Mouse (Mus musculus): ENCODE results near the gene Chmp2b.

The Chmp2b gene

DNA sequence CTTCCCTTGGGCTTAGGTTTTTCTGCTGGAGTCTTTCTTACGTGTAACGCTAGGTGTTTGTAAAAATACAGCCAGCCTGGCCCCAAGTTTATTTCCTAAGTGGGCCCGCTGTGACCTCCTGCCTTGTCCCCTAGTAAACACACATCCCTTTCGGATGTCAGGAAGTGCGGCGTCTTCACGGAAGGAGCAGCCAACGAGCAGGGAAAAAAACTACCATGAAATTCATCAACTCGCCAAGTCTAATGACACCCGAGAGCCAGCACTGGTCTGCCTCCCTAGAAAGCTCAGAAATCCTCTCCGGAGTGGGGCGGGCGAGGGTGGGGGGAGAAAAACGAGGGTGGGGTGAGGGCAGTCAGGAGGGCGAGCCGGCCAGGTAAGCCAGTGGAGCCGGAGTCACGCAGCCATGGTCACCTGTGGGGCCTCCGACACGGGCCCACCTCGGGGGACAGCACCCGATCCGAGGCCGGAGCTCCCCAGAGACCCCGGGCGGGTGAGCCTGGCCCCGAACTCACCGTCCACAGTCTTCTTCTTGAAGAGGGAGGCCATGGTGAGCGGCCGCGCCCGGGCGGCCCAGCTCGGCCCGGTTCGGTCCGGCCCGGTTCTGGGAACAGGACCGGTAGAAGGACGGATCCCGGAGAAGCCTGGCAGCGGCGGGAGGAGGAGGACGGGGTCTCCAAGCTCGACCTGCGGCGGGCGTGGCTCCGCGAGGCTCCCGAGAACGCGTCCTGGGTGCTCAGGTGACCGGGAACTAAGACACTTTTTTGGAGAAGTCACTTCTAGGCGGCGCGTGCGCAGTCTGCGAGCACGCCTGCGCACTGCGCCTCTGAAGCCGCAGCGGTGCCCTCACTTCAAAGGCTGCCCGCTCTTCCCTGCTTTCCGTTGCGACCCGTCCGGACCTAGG, at the start of gene Chmp2b:
Chmp2b (minus strand) TSS at position 764 of the 901 bp plus-strand sequence.
- peak; percentile 80 for DNase-seq (ENCODE audit: low spot score)

DNA sequence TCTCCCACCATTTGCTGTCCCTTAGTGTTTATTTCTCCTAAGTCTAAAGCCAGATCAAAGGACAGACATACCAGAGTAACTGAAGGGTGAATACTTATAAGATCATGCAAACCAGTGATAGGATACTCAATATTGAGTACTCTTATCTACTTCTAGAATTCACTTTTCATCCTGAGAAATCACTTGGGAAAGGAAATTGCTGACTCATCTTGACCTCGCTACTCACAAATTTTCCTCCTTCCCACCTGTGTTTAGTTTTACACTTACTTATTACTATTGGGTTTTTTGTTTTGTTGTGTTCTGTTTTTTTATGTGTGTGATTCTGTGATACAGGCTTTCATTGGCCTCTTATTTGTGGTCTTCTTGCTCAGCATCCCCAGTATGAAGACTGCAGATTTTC, 49.2 kb upstream of the Chmp2b start:
- DNase-seq (ENCODE audit: low spot score), result no peak

DNA sequence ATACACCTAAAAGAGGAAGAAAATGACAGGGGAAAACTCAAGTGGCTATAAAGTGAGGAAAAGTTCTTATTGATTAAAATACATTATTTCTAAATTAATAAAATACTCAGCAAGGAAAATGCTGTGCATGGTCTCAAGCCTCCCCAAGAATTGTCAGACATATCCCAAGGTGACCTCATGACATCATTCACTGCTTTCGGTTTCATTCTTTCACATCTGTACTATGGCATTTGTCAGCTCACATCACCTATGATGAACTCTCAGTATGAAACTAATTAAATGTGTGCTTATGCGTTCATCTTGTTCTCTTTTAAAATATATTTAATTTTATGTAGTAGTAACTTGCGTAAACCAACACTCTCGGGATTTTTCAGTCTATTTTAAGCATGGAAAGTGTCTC, 38.3 kb upstream of the Chmp2b start:
- DNase-seq (ENCODE audit: low spot score), result no peak

DNA sequence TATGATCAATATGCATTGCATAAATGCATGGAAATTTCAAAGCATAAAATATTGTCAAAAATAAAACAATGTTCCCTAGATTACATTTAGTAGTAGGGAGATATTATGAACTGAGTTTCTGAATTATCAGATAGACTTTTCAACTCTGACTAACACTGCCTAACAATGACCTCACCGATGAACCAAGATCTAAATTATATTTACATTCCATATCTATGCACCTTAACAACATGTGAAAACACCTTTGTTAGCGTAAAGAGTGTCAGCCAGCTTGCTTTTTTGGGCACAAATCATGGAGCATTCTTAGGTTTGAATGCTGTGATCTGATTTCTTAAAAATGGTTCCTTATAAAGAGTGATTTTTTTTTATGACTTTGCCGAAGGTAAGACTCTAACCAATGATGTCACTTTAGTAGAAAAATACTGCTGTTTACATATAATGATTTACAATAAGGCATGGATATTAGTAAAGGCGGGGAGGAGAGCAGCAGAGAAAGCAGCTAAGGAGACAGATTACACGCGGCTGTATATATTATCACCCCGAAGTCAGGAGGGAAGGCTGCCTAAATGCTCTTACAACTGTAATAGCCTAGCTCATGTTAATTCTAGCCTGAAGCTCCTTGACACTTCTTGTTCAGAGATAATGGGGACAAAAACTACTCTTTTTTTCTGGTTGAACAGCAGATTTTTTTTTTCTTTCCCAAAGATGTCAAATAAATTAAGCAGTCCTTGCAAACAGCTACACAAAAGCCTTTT, 23.8 kb upstream of the Chmp2b start:
- DNase-seq (ENCODE audit: low spot score), result no peak

DNA sequence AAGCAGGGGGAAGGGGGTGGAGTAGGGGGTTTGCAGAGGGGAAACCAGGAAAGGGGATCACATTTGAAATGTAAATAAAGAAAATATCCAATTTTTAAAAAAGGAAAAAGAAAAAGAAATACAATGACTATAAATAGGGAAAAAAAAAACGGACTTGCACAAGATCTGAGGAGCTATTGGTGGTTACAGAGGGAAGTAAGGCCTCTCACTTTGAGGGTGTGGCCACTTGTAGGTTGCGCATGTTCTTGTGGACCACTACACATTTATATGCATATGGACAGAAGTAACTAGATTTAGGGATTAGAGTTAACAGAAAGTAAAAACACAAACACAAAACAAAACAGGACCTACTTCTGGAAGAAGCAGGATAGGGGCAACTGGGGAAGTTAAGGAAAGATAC, 23.2 kb upstream of the Chmp2b start:
- no peak for DNase-seq (ENCODE audit: low spot score)

DNA sequence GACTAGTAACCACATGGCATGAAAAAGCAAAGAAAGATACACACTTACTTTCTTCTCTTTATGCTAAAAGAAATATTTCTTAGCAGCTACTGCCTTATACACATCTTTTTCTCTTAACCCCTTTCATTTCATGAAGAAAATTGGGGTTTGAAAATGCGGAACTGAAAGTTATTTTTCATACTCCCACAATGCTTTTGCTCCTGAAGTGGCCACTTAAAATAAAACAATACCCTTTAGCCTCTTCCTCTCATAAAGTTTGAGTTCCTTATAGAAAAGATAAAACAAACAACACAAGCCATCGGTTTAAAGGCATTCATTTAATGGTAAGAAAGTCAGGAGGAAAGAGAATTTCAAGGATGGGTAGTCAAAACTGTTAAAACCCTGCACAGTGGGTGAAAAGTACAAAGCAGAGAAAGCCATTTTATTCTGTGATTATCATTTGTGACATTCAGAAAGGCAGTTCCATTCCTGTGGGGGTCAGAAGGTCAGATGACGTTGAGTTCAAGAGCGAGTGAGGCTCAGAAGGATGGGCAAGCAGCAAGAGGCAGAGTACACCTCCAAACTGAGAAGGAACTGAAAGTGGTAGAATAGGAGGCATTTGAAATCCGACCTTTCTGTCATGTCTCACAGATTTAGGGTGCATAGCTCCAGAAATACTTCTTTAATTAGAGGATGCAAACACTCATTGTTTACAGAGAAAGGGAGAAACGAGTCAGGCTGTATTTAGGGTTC, 14.9 kb upstream of the Chmp2b start:
- DNase-seq (ENCODE audit: low spot score), result no peak

DNA sequence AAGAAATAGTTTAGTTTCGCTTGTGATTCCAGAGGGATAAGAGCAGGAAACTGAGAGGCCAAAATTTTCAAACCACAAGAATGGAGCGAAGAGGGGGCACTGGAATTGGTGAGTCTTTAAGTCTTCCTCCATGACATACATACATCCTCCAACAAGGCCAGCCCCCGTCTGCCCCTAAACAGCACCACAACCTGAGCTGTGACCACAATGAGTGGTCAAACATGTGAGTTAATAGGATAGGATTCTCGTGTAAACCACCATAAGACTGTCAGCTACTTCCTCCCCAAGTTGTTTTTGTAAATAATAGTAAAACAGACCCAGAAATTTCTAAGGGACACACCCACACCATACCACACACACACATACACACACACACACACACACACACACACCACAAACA, 6.3 kb upstream of the Chmp2b start:
- no peak for DNase-seq (ENCODE audit: low spot score)

DNA sequence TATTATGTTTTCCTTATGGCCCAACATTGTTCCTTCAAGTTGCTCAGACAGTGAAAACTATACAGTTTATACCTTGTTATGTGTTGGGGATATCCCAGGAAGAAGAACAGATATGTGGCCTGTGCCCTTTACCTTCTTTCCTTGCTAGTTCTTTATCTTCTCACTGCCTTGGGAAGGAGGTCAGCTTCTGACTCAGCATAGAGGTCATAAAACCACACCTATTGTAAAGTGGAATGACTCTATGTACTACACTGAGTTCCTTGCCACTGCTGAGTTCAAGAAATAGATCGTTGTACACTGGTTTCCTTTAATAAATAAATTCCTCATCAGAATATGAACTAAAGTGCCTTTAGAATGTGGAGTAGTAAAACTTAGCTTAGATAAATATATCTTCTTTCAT, 2.4 kb upstream of the Chmp2b start:
- no peak for DNase-seq (ENCODE audit: low spot score)

DNA sequence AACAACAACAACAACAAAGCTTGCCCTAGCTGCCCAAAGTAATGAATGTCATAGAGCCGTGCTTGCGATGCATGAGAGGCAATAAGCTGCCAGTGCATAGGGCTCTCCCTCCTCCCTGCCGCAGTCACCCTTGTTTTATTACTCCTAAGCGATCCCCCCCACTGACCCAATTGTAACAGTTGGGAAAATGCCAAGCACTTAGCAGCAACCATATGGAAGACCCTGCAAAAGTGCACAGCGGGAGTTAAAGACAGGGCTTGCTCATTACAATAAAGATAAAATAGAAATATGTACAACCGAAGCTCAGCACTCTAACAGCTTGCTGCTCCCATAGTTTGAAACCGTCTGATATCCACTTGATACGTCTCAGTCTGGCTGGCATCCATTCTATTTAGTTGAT, 1.8 kb upstream of the Chmp2b start:
- no peak for DNase-seq (ENCODE audit: low spot score)

DNA sequence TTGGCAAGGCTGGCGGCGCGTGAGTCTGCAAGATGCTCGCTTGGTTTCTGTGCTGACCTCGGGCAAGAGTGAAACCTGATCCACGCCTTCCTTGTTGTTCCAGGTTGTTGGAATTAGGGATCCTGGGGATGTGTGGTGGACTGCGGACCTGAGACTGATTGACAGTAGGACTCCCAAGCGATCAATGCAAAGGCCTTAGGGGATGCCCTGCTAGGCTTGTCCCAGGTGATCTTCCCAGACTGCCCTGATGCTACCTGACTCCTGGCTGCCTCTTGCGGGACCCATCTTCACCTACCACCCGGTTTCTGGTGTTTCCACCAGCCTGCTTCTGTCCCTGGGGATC, 309 bp upstream of the Chmp2b start:
- DNase-seq (ENCODE audit: low spot score), result no peak

DNA sequence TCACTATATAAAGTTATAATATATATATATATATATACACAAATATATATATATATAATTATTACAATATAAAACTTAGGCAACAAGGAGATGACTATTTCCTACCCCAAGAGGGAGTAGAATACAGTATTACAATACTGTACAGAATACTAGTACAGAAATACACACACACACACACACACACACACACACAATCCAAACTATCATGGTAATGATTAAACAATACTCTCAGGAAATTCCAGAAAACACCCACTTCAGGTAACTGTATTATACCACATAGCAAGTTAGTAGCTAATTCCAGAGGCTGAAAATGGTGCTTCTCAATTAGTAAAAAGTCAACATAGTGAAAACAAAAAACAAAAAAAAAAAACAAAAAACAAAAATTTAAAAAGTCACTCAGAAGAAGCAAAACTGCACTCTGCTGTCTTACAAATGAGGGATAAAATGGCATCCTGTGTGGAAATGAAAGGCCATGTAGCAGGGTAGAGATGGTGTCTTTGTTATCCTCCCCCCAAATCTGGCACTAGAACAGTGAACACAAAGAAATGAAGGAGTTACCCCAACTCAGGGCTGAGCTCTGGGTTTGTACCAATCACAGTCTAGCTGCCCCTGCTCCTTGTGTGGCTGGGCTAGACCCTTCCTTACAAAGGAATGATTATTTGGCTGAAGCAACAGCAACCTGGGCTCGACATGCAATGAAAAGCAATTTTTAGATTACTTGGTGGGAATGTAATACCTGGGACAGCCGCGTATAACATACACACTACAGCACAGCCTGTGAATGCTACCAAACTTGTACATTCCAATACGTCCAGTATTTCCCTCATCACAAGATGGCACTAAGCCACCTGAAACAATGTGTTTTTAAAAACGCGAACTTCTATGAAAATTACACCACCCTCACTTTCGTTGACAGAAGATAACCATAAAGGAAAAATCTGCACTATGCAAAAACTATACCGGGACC, 1.2 kb downstream of the Chmp2b start:
- peak; percentile 16 for DNase-seq (ENCODE audit: low spot score)

DNA sequence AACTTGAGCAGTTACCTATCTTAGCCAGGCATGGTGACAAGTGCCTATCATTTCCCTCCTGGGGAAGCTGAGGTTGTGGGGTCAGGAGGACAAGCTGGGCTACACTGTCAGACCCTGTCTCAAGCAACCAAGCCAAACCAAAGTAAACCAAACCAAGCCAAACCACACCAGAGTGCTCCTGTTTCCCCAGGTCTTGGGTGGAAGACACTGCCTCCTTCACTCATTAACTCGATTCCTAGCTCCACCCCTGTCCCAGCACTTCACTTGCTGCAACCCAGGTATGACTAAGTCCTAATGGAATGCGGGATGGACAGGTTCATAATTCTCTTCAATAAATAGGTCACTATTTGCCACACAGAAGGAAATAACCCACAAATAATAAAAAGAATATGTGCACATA, 2.9 kb downstream of the Chmp2b start:
- DNase-seq (ENCODE audit: low spot score), result no peak

DNA sequence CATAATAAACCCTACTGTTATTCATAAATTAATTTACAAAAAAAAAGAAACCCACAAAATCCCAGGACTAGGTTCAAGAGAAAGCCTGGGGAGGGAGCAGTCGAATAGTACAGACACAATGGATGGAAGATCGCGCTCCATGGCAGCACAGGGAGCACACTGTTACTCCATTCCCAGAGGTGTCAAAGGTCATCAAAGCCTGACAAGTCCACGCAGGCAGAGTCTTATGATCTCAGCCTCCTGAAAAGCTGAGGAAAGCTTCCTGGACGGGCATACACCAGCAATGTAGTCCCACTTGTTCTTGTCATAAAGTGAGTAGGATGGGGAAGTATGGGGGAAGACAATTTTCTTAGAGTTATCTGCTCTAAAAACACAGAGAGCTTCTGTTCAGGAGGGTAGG, 5.2 kb downstream of the Chmp2b start:
- no peak for DNase-seq (ENCODE audit: low spot score)

DNA sequence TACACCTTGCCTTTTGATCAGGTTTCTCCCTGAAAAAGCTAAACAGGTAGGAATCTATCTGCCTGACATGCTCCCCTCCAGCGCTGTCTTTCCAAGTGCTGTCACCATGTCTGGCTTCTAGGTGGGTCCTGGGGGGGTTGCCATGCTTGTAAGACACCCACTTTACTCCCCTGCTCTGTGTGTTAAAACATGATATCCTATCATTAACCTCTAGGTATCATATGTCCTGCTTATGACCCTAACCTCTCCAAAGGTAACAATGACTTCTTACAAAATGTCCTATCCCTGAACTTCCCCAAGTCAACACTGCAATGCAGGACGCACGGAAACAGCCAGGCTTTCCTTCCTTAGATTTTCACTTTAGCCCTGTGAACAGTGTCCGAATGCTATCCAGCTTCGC, 8.3 kb downstream of the Chmp2b start:
- DNase-seq (ENCODE audit: low spot score), result no peak

DNA sequence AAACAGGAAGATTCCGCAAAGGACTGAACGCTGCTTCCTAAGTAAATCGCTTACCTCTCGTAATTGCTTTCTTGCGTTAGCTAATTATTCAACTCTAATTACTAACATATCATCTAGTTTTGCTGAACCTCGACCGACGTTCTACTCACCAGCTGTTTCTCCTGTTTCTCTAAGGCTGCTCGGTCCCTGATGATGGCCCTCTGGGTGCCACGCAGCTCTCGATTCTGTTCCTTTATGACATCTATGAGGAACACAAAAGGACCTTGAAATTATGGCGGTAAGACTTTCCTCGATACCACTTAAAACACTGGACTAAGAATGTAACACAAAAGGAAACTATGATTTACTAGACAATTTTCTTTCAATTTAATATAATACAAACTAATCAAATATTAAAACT, 11.7 kb downstream of the Chmp2b start:
- DNase-seq (ENCODE audit: low spot score), result no peak

DNA sequence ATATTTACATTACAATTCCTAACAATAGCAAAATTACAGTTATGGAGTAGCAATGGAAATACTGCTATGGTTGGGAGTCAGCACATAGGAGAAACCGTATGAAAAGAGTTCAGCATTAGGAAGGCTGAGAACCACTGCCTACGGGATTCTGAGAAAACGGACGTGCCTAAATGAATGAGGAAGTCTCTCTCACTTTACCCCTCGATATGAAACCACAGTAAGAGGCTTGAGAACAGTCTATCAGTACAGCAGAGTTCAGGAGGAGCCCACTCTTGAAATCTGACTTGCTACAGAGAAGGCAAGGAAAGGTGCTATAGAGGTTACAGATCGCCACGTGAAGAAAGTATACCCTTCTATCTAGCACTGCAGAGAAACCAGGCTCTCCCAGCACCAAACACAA, 13.6 kb downstream of the Chmp2b start:
- no peak for DNase-seq (ENCODE audit: low spot score)

DNA sequence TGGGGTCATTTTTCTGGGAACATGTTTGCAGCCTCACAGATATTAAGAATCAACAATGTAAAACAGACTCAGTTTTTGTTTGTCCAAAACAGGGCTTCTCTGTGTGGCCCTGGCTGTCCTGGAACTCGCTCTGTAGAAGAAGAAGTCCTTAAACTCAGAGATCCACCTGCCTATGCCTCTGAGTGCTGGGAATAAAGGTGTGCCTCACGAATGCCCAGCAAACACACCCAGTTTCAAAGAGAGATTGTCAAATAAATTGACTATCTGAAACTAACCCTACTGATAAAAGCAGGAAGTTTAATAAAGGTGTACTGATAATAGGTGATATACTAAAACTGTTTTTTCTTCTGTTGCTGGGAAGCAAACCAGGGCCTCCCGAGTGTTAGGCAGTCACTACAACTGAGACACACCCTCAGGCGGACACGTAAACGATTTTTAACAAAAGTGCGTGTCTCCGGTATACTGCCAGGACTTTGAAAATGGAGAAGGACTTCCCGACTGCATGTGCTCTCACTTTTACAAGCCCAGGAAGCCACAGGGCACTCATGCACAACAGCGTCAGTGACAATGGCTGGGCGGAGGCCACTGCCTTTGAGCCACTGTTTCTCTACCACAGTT, 18.7 kb downstream of the Chmp2b start:
- no peak for DNase-seq (ENCODE audit: low spot score)

DNA sequence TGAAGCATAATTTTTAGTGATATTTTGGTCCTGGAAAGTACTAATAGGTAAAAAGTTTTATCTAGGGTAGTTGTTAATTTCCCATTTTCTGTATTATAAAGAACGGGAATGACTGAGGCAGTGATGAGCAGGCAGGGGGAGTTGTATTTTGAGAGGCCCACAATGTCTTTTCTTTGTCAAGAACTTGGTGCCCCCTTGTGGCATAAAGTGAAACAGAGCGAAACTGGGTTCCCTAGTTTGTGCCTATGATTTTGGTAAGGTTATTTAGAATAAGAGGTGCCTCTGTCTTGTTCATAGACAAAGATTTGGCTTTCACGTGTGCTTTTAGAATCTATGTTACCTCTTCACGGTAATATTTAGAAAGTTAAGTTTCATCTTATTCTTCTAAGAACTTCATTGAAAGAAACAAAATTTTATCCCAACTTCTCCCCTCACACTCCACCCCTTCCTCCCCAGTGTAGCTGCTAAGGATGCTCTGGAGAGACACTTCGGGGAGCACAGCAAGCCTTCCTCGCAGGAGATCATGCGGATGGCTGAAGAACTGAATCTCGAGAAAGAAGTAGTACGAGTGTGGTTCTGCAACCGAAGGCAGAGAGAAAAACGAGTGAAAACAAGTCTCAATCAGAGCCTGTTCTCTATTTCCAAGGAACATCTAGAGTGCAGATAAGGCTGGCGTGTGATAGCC, 29.1 kb downstream of the Chmp2b start:
- DNase-seq (ENCODE audit: low spot score), result peak; percentile 26

DNA sequence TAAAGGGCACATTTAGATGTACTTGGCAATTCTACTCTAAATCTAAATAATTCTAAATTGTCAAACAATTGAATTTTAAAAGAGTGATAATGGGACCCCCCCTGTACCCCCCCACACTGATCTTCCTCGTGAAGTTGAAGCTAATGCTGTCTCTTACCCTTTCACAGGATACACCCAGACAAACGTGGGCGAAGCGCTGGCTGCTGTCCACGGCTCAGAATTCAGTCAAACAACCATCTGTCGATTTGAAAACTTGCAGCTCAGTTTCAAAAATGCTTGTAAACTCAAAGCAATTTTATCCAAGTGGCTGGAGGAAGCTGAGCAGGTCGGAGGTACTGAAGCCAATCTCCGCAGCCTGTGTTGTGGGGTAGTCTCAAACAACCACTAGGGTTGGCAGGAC, 30.9 kb downstream of the Chmp2b start:
- no peak for DNase-seq (ENCODE audit: low spot score)

DNA sequence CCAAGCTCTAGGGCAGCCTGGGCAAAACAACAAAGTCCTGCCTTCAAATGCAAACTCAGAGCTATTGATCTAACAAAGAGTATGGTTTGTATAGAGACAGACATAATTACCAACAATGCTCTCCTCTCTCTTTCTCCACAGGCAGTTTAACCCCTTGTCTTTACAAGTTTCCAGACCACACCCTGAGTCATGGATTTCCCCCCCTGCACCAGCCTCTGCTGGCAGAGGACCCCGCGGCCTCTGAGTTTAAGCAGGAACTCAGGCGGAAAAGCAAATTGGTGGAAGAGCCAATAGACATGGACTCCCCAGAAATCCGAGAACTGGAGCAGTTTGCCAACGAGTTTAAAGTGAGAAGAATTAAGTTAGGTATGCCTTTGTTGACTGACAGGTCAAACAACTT, 32.9 kb downstream of the Chmp2b start:
- no peak for DNase-seq (ENCODE audit: low spot score)

DNA sequence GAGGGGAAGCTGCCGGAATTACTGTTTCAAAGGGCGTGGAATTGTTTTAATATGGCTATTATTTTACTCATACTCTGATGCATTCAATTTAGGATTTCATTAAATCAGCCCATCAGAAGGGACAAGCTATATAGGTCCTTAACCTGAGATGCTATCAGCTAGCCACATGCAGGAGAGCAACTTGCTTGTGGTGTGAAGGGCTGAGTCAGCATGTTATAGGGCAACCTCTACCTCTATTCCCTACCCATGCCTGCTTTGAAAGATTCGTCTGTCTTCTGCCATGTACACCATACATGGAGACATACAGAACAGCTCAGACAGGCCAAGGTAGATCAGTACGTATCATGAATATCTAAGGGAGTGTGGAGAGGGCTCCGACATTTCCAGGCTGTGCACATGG, 35.8 kb downstream of the Chmp2b start:
- no peak for DNase-seq (ENCODE audit: low spot score)

All from c-Kit-positive CD71-positive TER-119-positive erythroid progenitor cells, embryonic 14.5 days (primary cell).